Mouse (Mus musculus): ENCODE measurements at regions not wholly inside any gene's neighbourhood (a gene's known extent, or its start where the extent isn't known, plus 50 kb on each side); places are given as distances from the start of the nearest gene placed in this dataset.

DNA sequence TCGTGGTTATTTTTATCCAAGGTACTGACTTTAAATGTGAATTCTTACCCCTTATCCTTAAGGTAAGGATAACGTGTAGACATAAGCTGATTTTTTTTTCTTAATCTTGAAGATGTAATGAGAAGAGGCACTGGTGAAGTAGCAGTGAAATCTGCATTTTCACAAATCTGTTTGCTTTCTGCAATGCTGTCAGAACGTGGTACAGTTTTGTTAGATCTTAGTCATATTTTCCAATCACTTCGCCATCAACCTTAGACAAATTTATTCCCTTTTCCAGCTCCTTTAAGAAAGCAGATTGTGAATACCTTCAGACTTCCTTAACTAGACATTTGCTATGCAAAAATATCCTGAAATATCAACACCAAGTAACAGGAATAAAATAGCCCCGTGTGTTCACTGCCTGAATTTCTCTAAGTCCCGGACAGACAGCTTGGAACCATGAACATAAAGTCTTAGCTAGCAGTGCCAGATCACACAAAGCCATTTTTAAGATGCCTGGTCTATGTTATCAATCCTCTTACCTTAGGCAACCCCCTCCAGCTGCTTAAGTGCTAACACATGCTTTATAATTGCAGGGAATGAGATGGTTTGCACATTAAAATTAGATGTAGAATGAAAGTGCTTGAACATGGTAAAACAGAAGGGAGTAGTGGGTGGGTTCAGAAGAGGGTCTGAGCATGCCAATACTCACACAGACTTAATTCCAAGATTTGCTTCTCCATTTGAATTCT, 202.7 kb downstream of the Ptprc start:
- Histone ChIP-seq H3K9ac (ENCODE audit: low read length) (no peak overlapping the region), H3K27me3 (ENCODE audit: control insufficient read depth, insufficient read depth, low read depth, low read length) (no peaks in the 10 kb centered on the region), H3K4me3 (ENCODE audit: low read length) (no peak overlapping the region), H3K27ac (ENCODE audit: low read length) (no peak overlapping the region), H3K36me3 (ENCODE audit: control insufficient read depth, insufficient read depth, low read length) (peaks cover 4% of the 10 kb centered on the region; the same call in 1 of the 2 replicates), H3K4me1 (replicated peaks; ENCODE audit: control insufficient read depth, insufficient read depth, low read length) (no peaks in the 10 kb centered on the region), H3K9me3 (ENCODE audit: control insufficient read depth, low read length) (no peaks in the 10 kb centered on the region), H3K4me2 (ENCODE audit: low read depth, low read length) (no peak overlapping the region)
- ATAC-seq (ENCODE audit: low read depth), result no peak
- 66% methylated on average over 6 of the region's 6 CpGs for WGBS

DNA sequence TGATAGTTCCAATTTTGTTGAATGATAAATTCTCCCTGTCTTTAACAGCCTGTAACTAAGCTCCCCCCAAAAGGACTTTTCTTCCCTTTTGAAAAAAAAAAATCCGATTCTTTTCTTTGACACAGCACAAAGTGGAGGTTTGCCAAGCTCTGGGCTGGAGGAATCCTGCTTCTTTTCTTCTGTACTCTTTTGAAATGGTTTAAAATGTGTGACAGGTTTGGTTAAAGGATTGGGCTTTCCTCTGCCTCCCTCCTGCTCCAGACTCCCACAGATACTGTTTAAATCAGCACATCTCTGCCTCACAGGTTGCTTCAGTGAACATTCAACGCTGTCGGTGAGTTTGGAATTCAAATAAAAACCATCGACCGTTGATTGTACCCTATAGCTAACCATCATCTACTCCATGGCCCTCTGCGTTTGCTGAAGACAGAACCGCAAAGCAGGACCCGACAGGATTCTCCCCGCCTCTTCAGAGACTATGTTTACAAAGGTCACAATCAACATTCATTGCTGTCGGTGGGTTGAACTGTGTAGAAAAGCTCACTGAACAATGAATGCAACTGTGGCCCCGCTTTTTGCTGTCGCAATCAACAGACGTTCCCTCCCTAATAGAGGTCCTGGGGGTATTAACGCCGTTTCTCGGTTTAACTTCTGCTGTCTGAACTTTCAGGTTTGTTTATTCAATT, 209.2 kb downstream of the Ptprc start:
- peaks cover 20% of the 10 kb centered on the region for H3K36me3 ChIP-seq (ENCODE audit: control insufficient read depth, insufficient read depth, low read length)
- H3K9ac ChIP-seq (ENCODE audit: low read length), result no peak overlapping the region
- no peak overlapping the region for H3K4me3 ChIP-seq (ENCODE audit: low read length)
- no peaks in the 10 kb centered on the region for H3K27me3 ChIP-seq (ENCODE audit: control insufficient read depth, insufficient read depth, low read depth, low read length)
- H3K9me3 ChIP-seq (ENCODE audit: control insufficient read depth, low read length), result peaks cover 2% of the 10 kb centered on the region; the same call in 1 of the 2 replicates
- 75% methylated on average over 16 of the region's 16 CpGs for WGBS
- H3K4me1 ChIP-seq (replicated peaks; ENCODE audit: control insufficient read depth, insufficient read depth, low read length), result no peaks in the 10 kb centered on the region
- H3K27ac ChIP-seq (ENCODE audit: low read length), result no peak overlapping the region
- no peak for ATAC-seq (ENCODE audit: low read depth)
- H3K4me2 ChIP-seq (ENCODE audit: low read depth, low read length), result no peak overlapping the region

DNA sequence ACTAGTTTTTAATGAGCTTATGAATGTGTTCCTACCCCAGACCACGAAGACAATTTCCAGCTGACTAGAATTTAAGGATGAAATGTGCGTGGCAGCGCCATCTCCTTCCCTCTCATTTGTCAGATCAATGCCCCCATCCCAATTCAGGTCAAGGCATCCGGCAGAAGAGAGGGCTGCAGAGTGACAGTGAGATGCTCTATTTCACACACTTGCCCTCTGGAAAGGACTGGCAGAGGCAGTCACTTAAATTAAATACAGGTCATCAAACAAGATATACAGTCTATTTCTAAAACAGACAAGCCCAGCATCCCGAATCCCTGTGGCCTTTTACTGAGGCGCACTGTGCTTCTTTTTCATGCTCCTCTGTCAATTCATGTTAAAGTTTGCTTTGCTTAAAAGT, 211.9 kb downstream of the Ptprc start:
- Histone ChIP-seq H3K27me3 (ENCODE audit: control insufficient read depth, insufficient read depth, low read depth, low read length) (no peaks in the 10 kb centered on the region), H3K36me3 (ENCODE audit: control insufficient read depth, insufficient read depth, low read length) (peaks cover 21% of the 10 kb centered on the region), H3K27ac (ENCODE audit: low read length) (no peak overlapping the region), H3K4me1 (replicated peaks; ENCODE audit: control insufficient read depth, insufficient read depth, low read length) (no peaks in the 10 kb centered on the region), H3K9ac (ENCODE audit: low read length) (no peak overlapping the region), H3K9me3 (ENCODE audit: control insufficient read depth, low read length) (peaks cover 2% of the 10 kb centered on the region; the same call in 1 of the 2 replicates), H3K4me3 (ENCODE audit: low read length) (no peak overlapping the region), H3K4me2 (ENCODE audit: low read depth, low read length) (no peak overlapping the region)
- ATAC-seq (ENCODE audit: low read depth), result no peak
- WGBS, result 78% methylated on average over 6 of the region's 6 CpGs

DNA sequence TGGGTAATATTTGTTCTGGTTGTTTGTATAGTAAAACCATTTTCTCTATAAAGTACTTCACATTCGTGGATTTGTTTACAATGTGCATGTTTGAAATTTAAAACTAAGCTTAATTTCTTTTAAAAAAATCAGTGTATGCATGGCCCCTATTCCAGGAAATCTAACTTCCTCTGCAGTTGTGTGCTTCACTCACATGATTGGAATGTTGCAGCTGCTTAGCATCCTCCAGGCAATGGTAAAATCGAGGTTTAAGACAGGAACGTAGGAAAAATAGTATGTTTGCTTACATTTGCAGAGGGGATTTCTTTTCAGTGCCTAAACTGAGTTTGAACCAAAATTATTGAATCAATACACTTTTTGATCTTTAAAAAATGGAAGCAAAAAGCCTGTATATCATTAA, 217.5 kb downstream of the Ptprc start:
- Histone ChIP-seq H3K4me3 (ENCODE audit: low read length) (no peak overlapping the region), H3K9me3 (ENCODE audit: control insufficient read depth, low read length) (peaks cover 2% of the 10 kb centered on the region; the same call in 1 of the 2 replicates), H3K4me2 (ENCODE audit: low read depth, low read length) (no peak overlapping the region), H3K4me1 (replicated peaks; ENCODE audit: control insufficient read depth, insufficient read depth, low read length) (peaks cover 4% of the 10 kb centered on the region), H3K9ac (ENCODE audit: low read length) (no peak overlapping the region), H3K36me3 (ENCODE audit: control insufficient read depth, insufficient read depth, low read length) (peaks cover 15% of the 10 kb centered on the region), H3K27ac (ENCODE audit: low read length) (no peak overlapping the region), H3K27me3 (ENCODE audit: control insufficient read depth, insufficient read depth, low read depth, low read length) (no peaks in the 10 kb centered on the region)
- ATAC-seq (ENCODE audit: low read depth), result no peak
- 26% methylated on average over 3 of the region's 3 CpGs for WGBS

DNA sequence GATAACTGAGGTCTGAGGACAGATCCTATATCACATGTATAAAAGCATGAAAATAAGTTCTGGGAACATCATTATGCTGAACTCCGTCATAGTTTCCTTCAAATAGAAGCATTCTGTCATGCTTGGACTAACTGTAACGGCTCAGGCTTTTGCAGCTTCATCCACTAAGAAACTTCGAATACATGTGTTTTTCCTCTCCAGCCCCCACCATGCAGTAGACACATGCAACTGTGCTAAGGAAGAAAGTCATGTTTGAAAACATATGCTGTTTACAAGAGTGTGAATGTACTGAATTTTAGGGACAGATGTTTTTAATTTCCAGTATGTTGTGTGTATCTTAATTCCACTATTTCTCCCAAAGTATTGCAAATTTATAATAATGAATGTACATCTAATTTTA, 219.5 kb downstream of the Ptprc start:
- peaks cover 4% of the 10 kb centered on the region for H3K4me1 ChIP-seq (replicated peaks; ENCODE audit: control insufficient read depth, insufficient read depth, low read length)
- no peaks in the 10 kb centered on the region for H3K9me3 ChIP-seq (ENCODE audit: control insufficient read depth, low read length)
- WGBS, result 68% methylated on average over 3 of the region's 3 CpGs
- no peak overlapping the region for H3K4me2 ChIP-seq (ENCODE audit: low read depth, low read length)
- H3K27me3 ChIP-seq (ENCODE audit: control insufficient read depth, insufficient read depth, low read depth, low read length), result no peaks in the 10 kb centered on the region
- H3K27ac ChIP-seq (ENCODE audit: low read length), result no peak overlapping the region
- ATAC-seq (ENCODE audit: low read depth), result no peak
- peaks cover 6% of the 10 kb centered on the region; the same call in 1 of the 2 replicates for H3K36me3 ChIP-seq (ENCODE audit: control insufficient read depth, insufficient read depth, low read length)
- H3K9ac ChIP-seq (ENCODE audit: low read length), result no peak overlapping the region
- H3K4me3 ChIP-seq (ENCODE audit: low read length), result no peak overlapping the region

DNA sequence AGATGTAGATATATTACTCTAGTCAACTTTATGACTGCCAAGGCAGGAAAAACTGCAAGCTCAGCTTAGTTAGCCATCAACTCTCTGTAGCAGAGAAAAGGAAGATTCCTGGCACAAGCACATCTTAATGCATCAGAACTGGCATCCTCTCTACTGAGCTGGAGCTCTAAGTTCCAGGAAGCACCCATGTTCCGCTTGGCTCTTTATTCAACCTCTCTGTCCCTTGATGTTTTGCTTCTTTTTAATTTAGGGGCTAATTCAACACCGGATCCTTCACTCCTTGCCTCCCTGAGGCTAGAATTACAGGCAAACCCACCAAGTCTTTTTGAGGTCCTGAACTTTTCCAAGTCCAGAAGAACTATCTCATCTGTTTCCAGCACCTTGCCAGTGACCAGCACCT, 220.4 kb downstream of the Ptprc start:
- peaks cover 4% of the 10 kb centered on the region for H3K4me1 ChIP-seq (replicated peaks; ENCODE audit: control insufficient read depth, insufficient read depth, low read length)
- H3K27ac ChIP-seq (ENCODE audit: low read length), result no peak overlapping the region
- no peak overlapping the region for H3K4me2 ChIP-seq (ENCODE audit: low read depth, low read length)
- peaks cover 7% of the 10 kb centered on the region for H3K36me3 ChIP-seq (ENCODE audit: control insufficient read depth, insufficient read depth, low read length)
- no peaks in the 10 kb centered on the region for H3K27me3 ChIP-seq (ENCODE audit: control insufficient read depth, insufficient read depth, low read depth, low read length)
- no peak overlapping the region for H3K9ac ChIP-seq (ENCODE audit: low read length)
- H3K4me3 ChIP-seq (ENCODE audit: low read length), result no peak overlapping the region
- H3K9me3 ChIP-seq (ENCODE audit: control insufficient read depth, low read length), result no peaks in the 10 kb centered on the region
- 80% methylated on average over 2 of the region's 2 CpGs for WGBS
- no peak for ATAC-seq (ENCODE audit: low read depth)

DNA sequence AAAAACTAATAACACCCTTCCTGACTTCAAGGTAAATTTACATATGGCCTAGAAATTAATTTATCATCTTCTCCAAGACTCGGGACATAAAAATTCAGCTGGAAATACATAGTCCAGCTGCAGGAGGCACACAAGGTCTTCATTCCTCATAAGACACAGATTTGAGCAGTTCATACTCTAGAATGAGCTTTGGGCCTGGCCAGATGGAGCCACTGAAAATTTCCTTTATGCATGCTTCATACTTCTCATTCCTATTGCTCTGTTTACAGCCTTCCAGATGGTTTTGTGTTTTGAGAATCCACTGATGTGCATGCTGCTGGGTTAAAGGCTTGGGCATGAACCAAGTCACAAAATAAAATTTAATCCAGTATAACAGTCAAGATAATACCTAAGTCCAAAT, 222.1 kb downstream of the Ptprc start:
- Histone ChIP-seq H3K9ac (ENCODE audit: low read length) (no peak overlapping the region), H3K36me3 (ENCODE audit: control insufficient read depth, insufficient read depth, low read length) (peaks cover 7% of the 10 kb centered on the region), H3K4me1 (replicated peaks; ENCODE audit: control insufficient read depth, insufficient read depth, low read length) (peaks cover 4% of the 10 kb centered on the region), H3K4me3 (ENCODE audit: low read length) (no peak overlapping the region), H3K27ac (ENCODE audit: low read length) (no peak overlapping the region), H3K27me3 (ENCODE audit: control insufficient read depth, insufficient read depth, low read depth, low read length) (no peaks in the 10 kb centered on the region), H3K4me2 (ENCODE audit: low read depth, low read length) (no peak overlapping the region), H3K9me3 (ENCODE audit: control insufficient read depth, low read length) (no peaks in the 10 kb centered on the region)
- no peak for ATAC-seq (ENCODE audit: low read depth)
- WGBS, result 54% methylated on average over 1 of the region's 1 CpGs

DNA sequence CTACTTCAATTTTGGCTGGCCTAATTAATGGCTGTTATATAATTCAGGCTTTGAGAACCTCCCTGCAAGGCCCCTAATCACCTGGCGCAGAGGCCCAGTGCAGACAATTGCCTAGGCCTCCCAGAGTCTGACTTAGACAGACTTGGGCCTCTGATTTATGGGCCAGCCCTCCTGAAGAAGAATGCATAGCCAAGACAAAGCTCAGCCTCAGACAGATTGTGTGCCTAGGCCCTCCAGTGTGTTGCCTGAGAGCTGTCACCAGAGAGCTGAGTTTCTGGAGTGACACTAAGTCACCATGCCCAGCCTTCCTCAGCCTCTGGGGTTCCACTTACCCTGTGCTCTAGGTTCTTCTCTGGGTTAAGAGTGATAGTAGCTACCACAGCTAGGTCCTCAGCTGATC, 222.7 kb downstream of the Ptprc start:
- Histone ChIP-seq H3K9me3 (ENCODE audit: control insufficient read depth, low read length) (no peaks in the 10 kb centered on the region), H3K4me1 (replicated peaks; ENCODE audit: control insufficient read depth, insufficient read depth, low read length) (peaks cover 4% of the 10 kb centered on the region), H3K36me3 (ENCODE audit: control insufficient read depth, insufficient read depth, low read length) (peaks cover 7% of the 10 kb centered on the region), H3K27ac (ENCODE audit: low read length) (no peak overlapping the region), H3K4me3 (ENCODE audit: low read length) (no peak overlapping the region), H3K9ac (ENCODE audit: low read length) (no peak overlapping the region), H3K4me2 (ENCODE audit: low read depth, low read length) (no peak overlapping the region), H3K27me3 (ENCODE audit: control insufficient read depth, insufficient read depth, low read depth, low read length) (no peaks in the 10 kb centered on the region)
- ATAC-seq (ENCODE audit: low read depth), result no peak
- WGBS, result 93% methylated on average over 1 of the region's 1 CpGs

DNA sequence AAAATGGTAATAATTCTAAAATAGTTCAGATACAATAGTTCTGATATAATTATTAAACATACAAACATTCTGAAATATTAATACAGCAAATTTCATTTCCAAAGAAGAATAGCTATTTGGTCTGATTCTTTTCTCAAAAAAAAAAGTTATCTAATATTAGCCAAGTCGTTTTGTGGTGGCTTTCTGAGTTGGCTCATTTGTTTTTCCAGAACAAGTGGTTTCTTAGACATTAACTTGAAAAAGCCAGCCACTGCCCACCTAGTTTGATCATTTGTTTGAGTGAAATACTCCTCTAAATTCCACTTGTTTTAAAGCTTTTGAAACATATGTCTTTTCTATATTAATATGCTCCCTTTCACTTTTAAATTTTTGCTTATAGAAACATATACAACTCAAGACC, 227.6 kb downstream of the Ptprc start:
- H3K36me3 ChIP-seq (ENCODE audit: control insufficient read depth, insufficient read depth, low read length), result peaks cover 13% of the 10 kb centered on the region
- 49% methylated on average over 1 of the region's 1 CpGs for WGBS
- no peaks in the 10 kb centered on the region for H3K4me1 ChIP-seq (replicated peaks; ENCODE audit: control insufficient read depth, insufficient read depth, low read length)
- no peaks in the 10 kb centered on the region for H3K9me3 ChIP-seq (ENCODE audit: control insufficient read depth, low read length)
- no peak overlapping the region for H3K4me2 ChIP-seq (ENCODE audit: low read depth, low read length)
- no peaks in the 10 kb centered on the region for H3K27me3 ChIP-seq (ENCODE audit: control insufficient read depth, insufficient read depth, low read depth, low read length)
- no peak overlapping the region for H3K4me3 ChIP-seq (ENCODE audit: low read length)
- no peak for ATAC-seq (ENCODE audit: low read depth)
- H3K9ac ChIP-seq (ENCODE audit: low read length), result no peak overlapping the region
- H3K27ac ChIP-seq (ENCODE audit: low read length), result no peak overlapping the region
